Mouse (Mus musculus) neural tube, embryonic 14.5 days (tissue): ENCODE measurements at regions not wholly inside any gene's neighbourhood (a gene's known extent, or its start where the extent isn't known, plus 50 kb on each side); places are given as distances from the start of the nearest gene placed in this dataset.

Source experiments
- ATAC-seq: fragments of 200-750 bp; cut with Nextera tagmentation; 2 replicates; pipeline ENCODE4 v1.8.0; 2017; ENCODE audit warnings: low read depth, mild to moderate bottlenecking, moderate TSS enrichment, moderate library complexity
- H3K27ac ChIP-seq: fragments of 300-500 bp; sonication (generic); 2 replicates; pipeline ENCODE4 v1.5.1; 2014; ENCODE audit warnings: low read depth, mild to moderate bottlenecking, control low read depth, low read length, moderate library complexity, mixed read lengths
- H3K27me3 ChIP-seq: fragments of 300-500 bp; sonication (generic); 2 replicates; pipeline ENCODE4 v1.6.1; 2014; ENCODE audit warnings: low read length; ENCODE audit not compliant: control insufficient read depth, insufficient read depth
- H3K36me3 ChIP-seq: fragments of 300-500 bp; sonication (generic); 2 replicates; pipeline ENCODE4 v1.6.1; 2014; ENCODE audit warnings: low read length, mixed read lengths; ENCODE audit not compliant: control insufficient read depth, insufficient read depth
- H3K4me1 ChIP-seq: fragments of 300-500 bp; sonication (generic); 2 replicates; pipeline ENCODE4 v1.6.1; 2014; ENCODE audit warnings: low read length; ENCODE audit not compliant: control insufficient read depth, insufficient read depth
- H3K4me2 ChIP-seq: fragments of 300-500 bp; sonication (generic); 2 replicates; pipeline ENCODE4 v1.6.1; 2014; ENCODE audit warnings: mild to moderate bottlenecking, low read depth, low read length, control low read depth
- H3K4me3 ChIP-seq: fragments of 300-500 bp; sonication (generic); 2 replicates; pipeline ENCODE4 v1.5.1; 2014; ENCODE audit warnings: low read depth, low read length, control low read depth, mixed read lengths
- H3K9ac ChIP-seq: fragments of 300-500 bp; sonication (generic); replicated peaks from 2 replicates; pipeline ENCODE4 v1.6.1; 2014; ENCODE audit warnings: low read depth, mild to moderate bottlenecking, control low read depth, low read length, mixed read lengths
- H3K9me3 ChIP-seq: fragments of 300-500 bp; sonication (generic); 2 replicates; pipeline ENCODE4 v1.6.1; 2016; ENCODE audit warnings: low read length; ENCODE audit not compliant: control insufficient read depth
- WGBS: fragments of 180-500 bp; shearing (Covaris S2); extraction: QIAGEN DNeasy Blood & Tissue Kit; methylation state at CpG from one replicate; pipeline ENCODE4 v1.1.7; 2014; 5-methylcytosine and 5-hydroxymethylcytosine counted together

DNA sequence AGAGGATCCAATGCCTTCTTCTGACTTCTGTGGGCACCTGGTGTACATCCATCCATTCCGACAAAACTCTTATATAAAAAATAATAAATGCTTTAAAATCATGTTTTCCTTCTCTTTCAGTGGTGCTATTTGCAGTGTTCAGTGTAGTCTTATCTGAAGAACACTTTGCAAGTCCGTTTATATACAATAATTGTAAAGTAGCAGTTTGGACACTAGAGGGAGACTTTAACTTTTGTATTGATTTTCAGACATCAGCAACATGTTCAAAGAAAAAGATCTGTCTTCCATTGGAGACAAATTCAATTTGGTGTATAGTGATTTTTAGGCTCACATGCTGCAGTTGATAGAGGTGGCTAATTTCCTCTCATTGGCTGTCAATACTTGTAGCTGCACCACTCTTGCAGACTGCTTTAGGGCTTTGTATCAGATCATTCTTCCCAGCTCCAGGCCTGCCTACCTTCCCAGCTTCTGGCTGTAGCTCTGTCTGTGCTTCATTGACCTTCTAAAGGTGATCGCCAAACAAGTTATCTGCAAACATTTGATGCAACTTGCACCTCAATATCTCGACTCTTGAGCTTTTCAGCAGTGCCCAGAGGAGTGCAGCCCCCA is 74.8 kb upstream of the Sult1c1 start:
- Histone ChIP-seq H3K4me2 (no peak overlapping the region), H3K36me3 (no peaks in the 10 kb centered on the region), H3K9me3 (no peaks in the 10 kb centered on the region), H3K27me3 (no peaks in the 10 kb centered on the region), H3K27ac (no peak overlapping the region), H3K4me3 (no peak overlapping the region), H3K9ac (no peak overlapping the region), H3K4me1 (no peaks in the 10 kb centered on the region)
- peak; percentile 58; the same call in 1 of the 2 replicates for ATAC-seq
- 37% methylated on average over 4 of the region's 4 CpGs for WGBS

DNA sequence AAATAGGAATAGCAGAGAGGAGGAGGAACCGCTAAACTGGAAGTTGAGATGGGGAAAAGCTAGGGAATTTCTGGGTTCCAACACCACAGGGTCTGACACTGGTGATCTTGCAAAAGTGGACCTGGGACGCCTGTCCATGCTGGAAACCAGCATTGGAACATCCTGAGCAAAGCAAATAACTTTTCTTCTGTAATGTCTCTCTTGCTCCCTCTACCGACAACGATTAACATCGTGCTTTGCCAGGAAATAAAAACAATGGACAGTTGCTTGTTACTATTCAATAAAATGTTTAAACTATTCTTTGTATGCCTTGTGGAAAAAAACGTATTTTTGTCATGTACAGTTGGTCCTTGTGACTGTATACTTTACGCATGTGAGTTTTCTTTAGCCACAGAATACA is 70.8 kb upstream of the Sult1c1 start:
- Histone ChIP-seq H3K27me3 (no peaks in the 10 kb centered on the region), H3K4me1 (no peaks in the 10 kb centered on the region), H3K9me3 (no peaks in the 10 kb centered on the region), H3K27ac (no peak overlapping the region), H3K4me2 (no peak overlapping the region), H3K36me3 (no peaks in the 10 kb centered on the region), H3K4me3 (no peak overlapping the region), H3K9ac (no peak overlapping the region)
- 39% methylated on average over 7 of the region's 7 CpGs for WGBS
- ATAC-seq: no peak
